Mouse (Mus musculus): Measurements from ENCODE around the gene Pter.

Pter gene

GRCm38 (mm10) chr2:13009261-13009972 is 85.6 kb downstream of the Pter start:
- DNase-seq = no peak

- peak; percentile 9 to 19 for DNase-seq
These were observed 86.2 kb downstream of the Pter start for GRCm38 (mm10) chr2:13010030-13010459.

GRCm38 (mm10) chr2:13010460-13011341 is 86.9 kb downstream of the Pter start:
- peak; percentile 30 to 45 for DNase-seq

- peak in 1 of 2 experiments; percentile 17 for DNase-seq
These were observed 87.6 kb downstream of the Pter start, which contains the start of gene C1ql3 for GRCm38 (mm10) chr2:13011472-13011871. Gene C1ql3, minus strand, starts transcription at chr2:13011806.

- no peak for DNase-seq
These were observed 88.1 kb downstream of the Pter start for GRCm38 (mm10) chr2:13011973-13012372.

- no peak for DNase-seq
These were observed 94.5 kb downstream of the Pter start for GRCm38 (mm10) chr2:13018382-13018781.

- no peak for DNase-seq
These were observed 95.0 kb downstream of the Pter start for GRCm38 (mm10) chr2:13018861-13019260.

GRCm38 (mm10) chr2:13038772-13039171 is 114.9 kb downstream of the Pter start:
- DNase-seq = no peak

- DNase-seq = no peak
These were observed 115.9 kb downstream of the Pter start for GRCm38 (mm10) chr2:13039785-13040184.

- DNase-seq = no peak
These were observed 120.7 kb downstream of the Pter start for GRCm38 (mm10) chr2:13044555-13044954.

GRCm38 (mm10) chr2:13048649-13049048 is 124.8 kb downstream of the Pter start:
- no peak for DNase-seq
